Mouse (Mus musculus) intestine, embryonic 14.5 days (tissue): Measurements from ENCODE around the gene Nrgn. TPM values are rescaled to one million over a fixed set of nuclear protein-coding genes. Genes with fewer than 3 reads are reported as not detected.

Experiments used
- ATAC-seq: fragments of 200-750 bp; cut with Nextera tagmentation; replicated peaks from 2 replicates; pipeline ENCODE4 v1.8.0; 2017; ENCODE audit warnings: low read depth, moderate number of reproducible peaks, moderate TSS enrichment, moderate library complexity; ENCODE audit not compliant: low FRiP score, low TSS enrichment
- DNase-seq: peaks from one replicate; pipeline ENCODE4 v3.0.0-alpha.2; 2018; ENCODE audit warnings: low spot score
- H3K27ac ChIP-seq: fragments of 300-500 bp; sonication (generic); 2 replicates; pipeline ENCODE4 v1.5.1; 2014; ENCODE audit warnings: low read depth, mild to moderate bottlenecking, control low read depth
- H3K27me3 ChIP-seq: fragments of 300-500 bp; sonication (generic); replicated peaks from 2 replicates; pipeline ENCODE4 v1.6.1; 2014; ENCODE audit warnings: low read length, control low read depth; ENCODE audit not compliant: control insufficient read depth, insufficient read depth
- H3K36me3 ChIP-seq: fragments of 300-500 bp; sonication (generic); 2 replicates; pipeline ENCODE4 v1.6.1; 2014; ENCODE audit warnings: low read length, control low read depth; ENCODE audit not compliant: control insufficient read depth, insufficient read depth
- H3K4me1 ChIP-seq: fragments of 300-500 bp; sonication (generic); replicated peaks from 2 replicates; pipeline ENCODE4 v1.6.1; 2014; ENCODE audit warnings: low read length, control low read depth, mixed read lengths; ENCODE audit not compliant: control insufficient read depth, insufficient read depth
- H3K4me2 ChIP-seq: fragments of 300-500 bp; sonication (generic); 2 replicates; pipeline ENCODE4 v1.6.1; 2014; ENCODE audit warnings: low read length
- H3K4me3 ChIP-seq: fragments of 300-500 bp; sonication (generic); 2 replicates; pipeline ENCODE4 v1.5.1; 2014; ENCODE audit warnings: low read depth, low read length, control low read depth, mixed read lengths
- H3K9ac ChIP-seq: fragments of 300-500 bp; sonication (generic); 2 replicates; pipeline ENCODE4 v1.6.1; 2014; ENCODE audit warnings: mild to moderate bottlenecking, low read length
- H3K9me3 ChIP-seq: fragments of 300-500 bp; sonication (generic); 2 replicates; pipeline ENCODE4 v1.6.1; 2016; ENCODE audit warnings: low read length, control low read depth; ENCODE audit not compliant: control insufficient read depth
- WGBS: fragments of 180-500 bp; shearing (Covaris S2); extraction: QIAGEN DNeasy Blood & Tissue Kit; methylation state at CpG from one replicate; pipeline ENCODE4 v1.1.7; 2014; 5-methylcytosine and 5-hydroxymethylcytosine counted together
- polyA plus RNA-seq: library from polyadenylated mRNA; unstranded; fragments of >200 nt; fragmentation: Nextera tagmentation; extraction: Ambion mirVana; gene quantifications from 2 replicates; pipeline ENCODE4 v1.2.1, GENCODE M21; 2014

Gene Nrgn
- polyA plus RNA-seq, 1 experiment from 2014 or later, result 2.5 TPM

DNA sequence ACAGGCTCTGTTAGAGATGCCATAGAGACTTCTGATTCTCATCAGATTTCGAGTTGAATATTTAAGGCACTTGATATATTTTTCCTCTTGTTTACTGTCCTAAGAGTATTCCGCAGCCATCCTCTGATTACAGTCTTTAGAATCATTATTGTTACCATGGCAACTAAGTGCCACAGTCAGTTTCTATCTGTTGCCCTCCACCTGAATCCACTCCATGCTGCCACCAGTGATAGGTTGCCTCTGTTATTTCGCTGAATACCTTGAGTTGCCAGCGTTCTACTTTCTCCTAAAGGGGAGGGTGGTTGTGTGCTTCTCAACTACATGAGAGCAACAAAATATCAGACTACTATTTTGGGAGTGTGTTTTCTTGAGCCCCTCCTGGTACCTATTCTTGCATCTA, 34.0 kb upstream of the Nrgn start:
- ATAC-seq (no peak), DNase-seq (no peak)
- Histone ChIP-seq H3K27ac (no peak overlapping the region), H3K27me3 (no peaks in the 10 kb centered on the region), H3K4me3 (no peak overlapping the region), H3K9ac (no peak overlapping the region), H3K4me2 (no peak overlapping the region), H3K9me3 (no peaks in the 10 kb centered on the region), H3K36me3 (no peaks in the 10 kb centered on the region), H3K4me1 (no peaks in the 10 kb centered on the region)
- 77% methylated on average over 4 of the region's 4 CpGs for WGBS

DNA sequence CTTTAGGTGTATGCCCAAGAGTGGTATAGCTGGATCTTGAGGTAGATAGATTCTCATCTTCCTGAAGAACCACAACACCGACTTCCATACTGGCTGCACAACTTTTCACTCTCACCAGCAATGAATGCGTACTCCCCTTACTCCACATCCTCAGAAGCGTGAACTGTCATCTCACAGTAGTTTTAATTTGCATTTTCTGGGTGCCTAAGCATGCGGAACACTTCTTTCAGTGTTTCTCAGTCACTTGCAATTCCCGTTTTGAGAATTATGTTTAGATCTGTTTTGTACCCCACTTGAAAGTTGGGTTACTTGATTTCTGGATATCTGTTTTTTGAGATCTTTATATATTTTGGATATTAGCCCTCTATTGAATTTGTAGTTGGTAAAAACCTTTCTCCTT, 30.9 kb upstream of the Nrgn start:
- no peaks in the 10 kb centered on the region for H3K36me3 ChIP-seq
- H3K9me3 ChIP-seq, result no peaks in the 10 kb centered on the region

DNA sequence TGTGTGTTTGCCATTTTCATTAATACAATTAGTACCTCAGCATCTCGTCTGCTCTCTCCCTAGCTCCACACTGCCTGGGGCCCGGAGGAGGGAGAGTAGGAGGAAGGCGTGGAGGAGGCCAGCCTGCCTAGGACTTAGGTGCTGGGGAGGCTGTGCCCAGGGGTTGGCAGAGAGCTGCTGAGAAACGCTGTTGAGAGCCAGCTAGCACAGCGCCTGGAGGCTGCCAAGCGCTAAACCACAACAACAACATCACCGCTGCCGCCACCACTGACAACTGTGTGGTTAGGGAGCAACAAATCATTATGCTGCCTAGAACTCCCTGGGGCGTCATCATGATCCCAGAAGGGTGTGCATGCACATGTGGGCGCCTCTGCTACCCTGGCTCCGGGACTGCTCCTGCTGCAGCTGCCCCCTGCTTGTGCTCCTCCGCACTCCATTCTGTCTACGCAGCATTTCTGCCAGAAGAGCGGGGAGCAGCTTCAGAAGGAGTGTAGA, 23.8 kb upstream of the Nrgn start:
- Histone ChIP-seq H3K4me3 (no peak overlapping the region), H3K27ac (no peak overlapping the region), H3K4me2 (no peak overlapping the region), H3K4me1 (no peaks in the 10 kb centered on the region), H3K9me3 (no peaks in the 10 kb centered on the region), H3K9ac (no peak overlapping the region), H3K27me3 (no peaks in the 10 kb centered on the region), H3K36me3 (no peaks in the 10 kb centered on the region)
- 28% methylated on average over 14 of the region's 14 CpGs for WGBS
- ATAC-seq, result no peak
- no peak for DNase-seq

More for the DNA sequence above, 30.9 kb upstream of the Nrgn start:
- ATAC-seq (no peak), DNase-seq (no peak)
- WGBS, result 86% methylated on average over 5 of the region's 5 CpGs
- Histone ChIP-seq H3K4me2 (no peak overlapping the region), H3K27ac (no peak overlapping the region), H3K27me3 (no peaks in the 10 kb centered on the region), H3K4me3 (no peak overlapping the region), H3K9ac (no peak overlapping the region), H3K4me1 (no peaks in the 10 kb centered on the region)

DNA sequence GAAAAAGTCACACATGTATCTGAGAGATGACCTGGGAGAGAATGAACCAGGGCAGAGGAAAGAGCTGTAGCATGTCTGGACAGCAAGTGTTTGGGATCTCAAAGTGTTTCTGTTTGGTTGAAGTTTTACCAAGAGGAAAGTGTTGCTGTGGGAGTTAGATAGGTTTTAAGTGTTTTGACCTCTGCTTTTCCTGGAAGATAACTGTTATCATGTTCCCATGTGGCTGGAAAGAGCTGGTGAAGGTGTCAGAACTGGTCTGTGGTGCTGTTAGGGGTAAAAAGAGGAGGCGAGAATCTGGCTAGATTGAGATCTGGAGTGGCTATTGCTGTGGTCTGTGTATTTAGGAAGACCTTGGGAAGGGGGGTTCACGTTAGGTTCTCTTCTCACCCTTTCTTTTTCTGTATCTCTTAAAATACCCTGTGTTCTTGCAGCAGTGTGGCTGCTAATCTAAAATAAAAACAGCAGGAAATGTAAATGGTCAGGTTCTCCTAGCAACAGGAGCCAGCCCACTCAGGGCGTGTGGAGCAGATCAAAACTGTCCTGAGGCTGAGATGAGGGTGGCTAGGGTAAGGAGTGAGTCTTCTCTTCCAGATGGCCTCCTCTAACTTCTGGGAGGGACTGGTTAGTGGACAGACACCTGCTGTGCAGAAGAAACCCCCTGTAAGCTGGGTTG, 19.6 kb upstream of the Nrgn start:
- H3K4me2 ChIP-seq, result no peak overlapping the region
- no peak overlapping the region for H3K27ac ChIP-seq
- H3K9ac ChIP-seq, result no peak overlapping the region
- 55% methylated on average over 3 of the region's 3 CpGs for WGBS
- no peaks in the 10 kb centered on the region for H3K27me3 ChIP-seq
- peaks cover 12% of the 10 kb centered on the region; the same call in 1 of the 2 replicates for H3K4me1 ChIP-seq
- no peak overlapping the region for H3K4me3 ChIP-seq
- no peak for DNase-seq
- no peaks in the 10 kb centered on the region for H3K36me3 ChIP-seq
- H3K9me3 ChIP-seq, result no peaks in the 10 kb centered on the region
- ATAC-seq, result no peak

- Histone ChIP-seq H3K9ac (no peak overlapping the region), H3K9me3 (no peaks in the 10 kb centered on the region), H3K36me3 (no peaks in the 10 kb centered on the region), H3K27me3 (no peaks in the 10 kb centered on the region), H3K27ac (no peak overlapping the region), H3K4me2 (no peak overlapping the region), H3K4me1 (peaks cover 12% of the 10 kb centered on the region; the same call in 1 of the 2 replicates), H3K4me3 (no peak overlapping the region)
- 0 out of 2 replicates have a peak, but pooled peaks have one; percentile 5 for ATAC-seq
- 79% methylated on average over 2 of the region's 2 CpGs for WGBS
- DNase-seq, result no peak
These were observed 16.6 kb upstream of the Nrgn start for GRCm38 (mm10) chr9:37569231-37569835.

- Histone ChIP-seq H3K4me2 (no peak overlapping the region), H3K9me3 (no peaks in the 10 kb centered on the region), H3K4me3 (no peak overlapping the region), H3K9ac (no peak overlapping the region), H3K36me3 (no peaks in the 10 kb centered on the region), H3K27me3 (no peaks in the 10 kb centered on the region), H3K4me1 (peaks cover 12% of the 10 kb centered on the region; the same call in 1 of the 2 replicates), H3K27ac (no peak overlapping the region)
- 34% methylated on average over 4 of the region's 4 CpGs for WGBS
- DNase-seq, result no peak
- peak; percentile 64; the same call in 1 of the 2 replicates for ATAC-seq
These were observed 16.0 kb upstream of the Nrgn start for GRCm38 (mm10) chr9:37568605-37569214.

DNA sequence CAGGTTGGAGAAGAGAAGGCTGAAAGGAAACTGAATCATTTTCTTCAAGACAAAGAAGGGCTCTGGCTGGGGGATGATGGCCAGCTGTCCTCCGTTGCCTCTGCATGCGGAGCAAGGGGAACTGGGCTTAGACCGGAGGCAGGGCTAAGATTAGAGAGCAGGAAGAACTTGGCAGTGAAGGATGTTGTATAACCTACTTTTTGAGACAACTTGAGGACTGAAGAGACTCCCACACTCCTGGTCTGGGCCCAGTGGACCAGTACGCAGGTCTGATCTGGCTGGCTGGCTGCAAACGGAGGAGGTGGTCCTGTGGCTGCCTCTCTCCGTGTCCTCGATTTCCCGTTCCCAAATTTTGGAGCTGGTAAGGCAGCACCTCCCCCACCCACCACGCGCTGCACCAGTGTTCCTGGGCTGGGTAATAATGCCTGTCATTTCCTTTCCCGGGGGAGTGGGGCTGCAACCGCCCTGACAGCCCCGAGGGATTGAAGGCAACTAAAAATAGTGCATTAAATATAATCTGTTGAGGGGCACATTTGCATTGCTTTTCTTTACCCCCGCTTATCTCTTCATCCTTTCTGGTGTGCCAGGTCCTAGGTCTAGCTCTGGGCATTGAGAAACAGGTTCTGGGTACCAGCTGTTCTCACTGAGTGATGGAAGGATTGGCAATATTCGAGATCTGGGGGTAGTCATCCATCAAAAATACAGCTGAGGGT, 15.3 kb upstream of the Nrgn start:
- H3K4me2 ChIP-seq, result peak overlapping the region; percentile 20; the same call in 1 of the 2 replicates
- H3K9ac ChIP-seq, result no peak overlapping the region
- 27% methylated on average over 15 of the region's 15 CpGs for WGBS
- no peak overlapping the region for H3K4me3 ChIP-seq
- H3K4me1 ChIP-seq, result peaks cover 12% of the 10 kb centered on the region; the same call in 1 of the 2 replicates
- no peaks in the 10 kb centered on the region for H3K27me3 ChIP-seq
- DNase-seq, result no peak
- peak; percentile 36 for ATAC-seq
- no peaks in the 10 kb centered on the region for H3K9me3 ChIP-seq
- no peaks in the 10 kb centered on the region for H3K36me3 ChIP-seq
- no peak overlapping the region for H3K27ac ChIP-seq

DNA sequence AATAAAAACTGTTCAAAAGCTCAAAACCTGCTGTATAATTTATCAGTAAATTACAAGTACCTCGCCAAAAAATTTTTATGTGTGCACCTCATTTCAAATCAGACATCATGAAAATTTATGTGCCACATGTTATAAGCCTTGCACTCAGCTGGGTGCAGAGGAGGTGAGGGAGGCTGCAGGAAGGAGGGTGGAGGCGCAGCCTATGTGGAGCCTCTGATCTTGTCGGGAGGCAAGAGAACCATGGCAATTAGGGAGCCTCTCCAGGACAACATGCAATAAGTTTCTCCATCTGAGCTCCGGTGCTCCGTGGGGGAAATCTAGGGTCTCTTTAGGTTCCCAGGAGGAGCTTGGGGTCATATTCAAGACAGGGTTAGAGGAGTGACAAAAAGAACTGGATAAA, 14.8 kb upstream of the Nrgn start:
- H3K36me3 ChIP-seq, result no peaks in the 10 kb centered on the region
- no peak overlapping the region for H3K27ac ChIP-seq
- 38% methylated on average over 5 of the region's 5 CpGs for WGBS
- no peaks in the 10 kb centered on the region for H3K9me3 ChIP-seq
- no peak for DNase-seq
- ATAC-seq, result no peak
- H3K27me3 ChIP-seq, result no peaks in the 10 kb centered on the region
- no peak overlapping the region for H3K9ac ChIP-seq
- H3K4me2 ChIP-seq, result peak overlapping the region; percentile 20; the same call in 1 of the 2 replicates
- no peak overlapping the region for H3K4me3 ChIP-seq
- H3K4me1 ChIP-seq, result peaks cover 12% of the 10 kb centered on the region; the same call in 1 of the 2 replicates
